Mouse (Mus musculus) CH12.LX (cell line): ENCODE data around the gene Irs2. TPM values are rescaled to one million over a fixed set of nuclear protein-coding genes. Genes with fewer than 3 reads are reported as not detected.

ENCODE experiments used
- DNase-seq: peaks from one replicate; pipeline ENCODE4 v3.0.0-alpha.2; 2013; ENCODE audit errors: extremely low read depth
- H3K27ac ChIP-seq: 2 replicates; pipeline ENCODE4 v1.5.1; 2012; ENCODE audit warnings: low read depth, mild to moderate bottlenecking, control low read depth, moderate library complexity; ENCODE audit not compliant: insufficient read depth
- H3K27me3 ChIP-seq: replicated peaks from 2 replicates; pipeline ENCODE3; 2012; ENCODE audit warnings: inconsistent platforms
- H3K36me3 ChIP-seq, 2 experiments: replicated peaks in 1 of 2; 2 replicates each; pipeline versions ENCODE3 to v1.6.1; 2012; ENCODE audit warnings: inconsistent platforms in 1 of 2, low read length in 1 of 2, mild to moderate bottlenecking in 1 of 2, mixed read lengths in 1 of 2, moderate library complexity in 1 of 2; ENCODE audit not compliant: control insufficient read depth in 1 of 2, insufficient read depth in 1 of 2
- H3K4me1 ChIP-seq, 2 experiments: 2 replicates each; pipeline ENCODE4 v1.6.1; 2012; ENCODE audit warnings: inconsistent platforms in 1 of 2, moderate library complexity in 1 of 2; ENCODE audit not compliant: insufficient read depth in 2 of 2, control insufficient read depth in 1 of 2
- H3K4me2 ChIP-seq: 2 replicates; pipeline ENCODE4 v1.6.1; 2012; ENCODE audit warnings: low read depth, mild to moderate bottlenecking, control low read depth; ENCODE audit not compliant: poor library complexity, insufficient read depth, severe bottlenecking
- H3K4me3 ChIP-seq, 3 experiments: fragments of 150-350 bp in 1 of 3; sonication (generic) in 1 of 3; replicated peaks in 1 of 3; 2 replicates each; pipeline versions ENCODE3 to v1.5.1; 2011 to 2012; ENCODE audit warnings: low read depth in 2 of 3, low read length in 2 of 3, mild to moderate bottlenecking in 2 of 3, moderate library complexity in 2 of 3, control low read depth in 1 of 3, improper control_type of control experiment in 1 of 3, inconsistent platforms in 1 of 3, mixed read lengths in 1 of 3; ENCODE audit not compliant: poor library complexity in 1 of 3
- H3K79me2 ChIP-seq: replicated peaks from 2 replicates; pipeline ENCODE4 v1.6.1; 2012; ENCODE audit warnings: mild to moderate bottlenecking, moderate library complexity; ENCODE audit not compliant: control insufficient read depth, poor library complexity, insufficient read depth, severe bottlenecking; ENCODE audit errors: extremely low read depth
- H3K9ac ChIP-seq: 2 replicates; pipeline ENCODE4 v1.6.1; 2012; ENCODE audit warnings: low read depth, mild to moderate bottlenecking, control low read depth, moderate library complexity; ENCODE audit not compliant: insufficient read depth
- H3K9me3 ChIP-seq: replicated peaks from 2 replicates; pipeline ENCODE3; 2012; ENCODE audit warnings: low read length, inconsistent platforms, mixed read lengths
- ELF1 ChIP-seq: IDR thresholded peaks from 2 replicates; pipeline ENCODE4 v1.6.1; 2014; ENCODE audit warnings: low read depth, mild to moderate bottlenecking, inconsistent platforms, low read length, improper control_type of control experiment
- GABPA ChIP-seq: IDR thresholded peaks from 2 replicates; pipeline ENCODE4 v1.6.1; 2012; ENCODE audit warnings: low read depth, low read length, improper control_type of control experiment, inconsistent platforms; ENCODE audit not compliant: insufficient replicate concordance
- HCFC1 ChIP-seq: IDR thresholded peaks from 2 replicates; pipeline ENCODE4 v1.6.1; 2012; ENCODE audit warnings: low read depth, mild to moderate bottlenecking, inconsistent platforms, low read length, improper control_type of control experiment
- JUN ChIP-seq: IDR thresholded peaks from 2 replicates; pipeline ENCODE4 v1.6.1; 2011; ENCODE audit warnings: low read depth, mild to moderate bottlenecking, low read length, improper control_type of control experiment, moderate library complexity; ENCODE audit not compliant: insufficient read depth
- KAT2A ChIP-seq: IDR thresholded peaks from 2 replicates; pipeline ENCODE4 v1.6.1; 2012; ENCODE audit warnings: low read length, improper control_type of control experiment, inconsistent platforms; ENCODE audit not compliant: insufficient replicate concordance
- MAFK ChIP-seq: IDR thresholded peaks from 2 replicates; pipeline ENCODE4 v1.6.1; 2011; ENCODE audit warnings: low read length, improper control_type of control experiment; ENCODE audit not compliant: insufficient replicate concordance
- MAX ChIP-seq: IDR thresholded peaks from 2 replicates; pipeline ENCODE4 v1.6.1; 2011; ENCODE audit warnings: low read length, improper control_type of control experiment
- MAZ ChIP-seq: IDR thresholded peaks from 2 replicates; pipeline ENCODE4 v1.6.1; 2012; ENCODE audit warnings: low read depth, mild to moderate bottlenecking, inconsistent platforms, low read length, improper control_type of control experiment, moderate library complexity
- MXI1 ChIP-seq: IDR thresholded peaks from 2 replicates; pipeline ENCODE4 v1.6.1; 2011; ENCODE audit warnings: mild to moderate bottlenecking, low read depth, low read length, improper control_type of control experiment
- NELFE ChIP-seq: IDR thresholded peaks from 2 replicates; pipeline ENCODE4 v1.6.1; 2011; ENCODE audit warnings: low read depth, low read length, improper control_type of control experiment
- PAX5 ChIP-seq: IDR thresholded peaks from 2 replicates; pipeline ENCODE4 v1.6.1; 2012; ENCODE audit warnings: low read length, inconsistent platforms, mixed read lengths
- UBTF ChIP-seq: IDR thresholded peaks from 2 replicates; pipeline ENCODE4 v1.6.1; 2012; ENCODE audit warnings: low read depth, mild to moderate bottlenecking, inconsistent platforms, low read length, improper control_type of control experiment, moderate library complexity
- USF1 ChIP-seq: IDR thresholded peaks from 2 replicates; pipeline ENCODE4 v1.6.1; 2014; ENCODE audit warnings: low read depth, mild to moderate bottlenecking, inconsistent platforms, low read length, improper control_type of control experiment
- dilution Hi-C: fragments of 300-500 bp; cut with MboI; formaldehyde crosslinking; loops from 2 replicates; pipeline ENCODE4 v1.14.3; 2020; ENCODE audit warnings: low sequenced_read_pairs; ENCODE audit not compliant: extremely low pct_unique_long_range_greater_than_20kb, extremely low pct_ligation_motif_present
- in situ Hi-C: fragments of 300-500 bp; cut with MboI; formaldehyde crosslinking; loops from 3 replicates; pipeline ENCODE4 v1.14.3; 2019; ENCODE audit warnings: low sequenced_read_pairs, low pct_ligation_motif_present, low pct_unique_long_range_greater_than_20kb, mixed read lengths
- polyA plus RNA-seq: library from polyadenylated mRNA; unstranded; fragments of >175 nt; gene quantifications from 2 replicates; pipeline ENCODE4 v1.2.1, GENCODE M21; 2012; ENCODE audit warnings: low read depth; ENCODE audit not compliant: insufficient read length
- total RNA-seq, 2 experiments: library from RNA; depleted of rRNA; stranded (reverse); fragments of 300-350 nt in 1 of 2; fragments of >200 nt in 1 of 2; gene quantifications; 2 replicates each; pipeline ENCODE4 v1.2.3; 2012 to 2014

The Irs2 gene
- total and polyA plus RNA-seq, 3 experiments = 0.24 to 1.1 TPM; not detected in 1

GRCm38 (mm10) chr8:10986638-10987037, 21.6 kb downstream of the Irs2 start (continued):
- TF ChIP-seq MAZ (no peak), MAFK (no peak)

- TF ChIP-seq USF1 (no peak), MXI1 (no peak), GABPA (no peak), PAX5 (no peak), MAZ (no peak)
- in situ Hi-C loops = no loop called here
These were observed 23.2 kb downstream of the Irs2 start for GRCm38 (mm10) chr8:10985064-10985463.

DNA sequence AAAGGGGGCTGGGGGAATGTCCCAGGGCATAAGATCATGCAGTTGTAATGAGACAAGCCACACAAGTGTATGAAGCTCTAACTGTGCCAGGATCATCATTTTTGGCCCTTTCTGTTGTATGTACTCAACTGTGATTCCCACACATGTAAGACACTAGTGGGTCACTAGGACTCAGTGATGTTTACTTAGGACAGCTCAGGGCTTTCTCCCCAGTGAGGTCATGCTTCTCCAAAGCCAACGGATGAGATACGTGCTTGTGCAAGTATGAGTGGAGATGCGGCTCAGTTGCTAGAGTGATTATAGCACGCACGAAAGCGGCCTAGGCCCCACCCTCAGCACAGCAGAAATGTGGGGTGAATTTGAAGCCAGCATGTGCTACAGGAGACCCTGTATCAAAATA, 27.4 kb downstream of the Irs2 start:
- no peak for DNase-seq
- H3K4me1 ChIP-seq = peaks cover 0 to 22% of the 10 kb centered on the region in 2 experiments; a peak in 2 of 4 replicates
- H3K4me2 ChIP-seq = no peak overlapping the region
- no peaks in the 10 kb centered on the region for H3K9me3 ChIP-seq
- no peak overlapping the region for H3K4me3 ChIP-seq
- H3K27me3 ChIP-seq = no peaks in the 10 kb centered on the region
- no peaks in the 10 kb centered on the region for H3K36me3 ChIP-seq
- no peak for TF ChIP-seq JUN
- no peak for TF ChIP-seq ELF1
- TF ChIP-seq HCFC1 = no peak
- TF ChIP-seq KAT2A = no peak
- no peak for TF ChIP-seq MAX
- no peak for TF ChIP-seq MAZ
- no peak for TF ChIP-seq NELFE
- TF ChIP-seq UBTF = no peak
- dilution Hi-C loops = no loop called here
- no peak overlapping the region for H3K9ac ChIP-seq
- no peaks in the 10 kb centered on the region for H3K79me2 ChIP-seq
- H3K27ac ChIP-seq = no peak overlapping the region
- in situ Hi-C loops = no loop called here

More at GRCm38 (mm10) chr8:10985064-10985463, 23.2 kb downstream of the Irs2 start:
- peaks cover 0 to 15% of the 10 kb centered on the region in 2 experiments; a peak in 2 of 4 replicates for H3K4me1 ChIP-seq
- no peaks in the 10 kb centered on the region for H3K27me3 ChIP-seq
- dilution Hi-C loops = no loop called here
- H3K9me3 ChIP-seq = no peaks in the 10 kb centered on the region
- H3K4me3 ChIP-seq = no peak overlapping the region
- no peaks in the 10 kb centered on the region for H3K79me2 ChIP-seq
- H3K36me3 ChIP-seq = peaks cover 0 to 6% of the 10 kb centered on the region in 2 experiments
- no peak overlapping the region for H3K9ac ChIP-seq
- H3K27ac ChIP-seq = no peak overlapping the region
- DNase-seq = no peak
- H3K4me2 ChIP-seq = no peak overlapping the region
